Mouse (Mus musculus) MEL (cell line): Measurements from ENCODE around the gene Trpm3. TPM values are rescaled to one million over a fixed set of nuclear protein-coding genes. Genes with fewer than 3 reads are reported as not detected.

Source experiments
- DNase-seq: peaks from one replicate; pipeline ENCODE4 v3.0.0; 2011; ENCODE audit warnings: low read depth, low spot score
- H3K27ac ChIP-seq: 2 replicates; pipeline ENCODE4 v1.5.1; 2012; ENCODE audit warnings: low read depth, mild to moderate bottlenecking, control low read depth, low read length, moderate library complexity; ENCODE audit not compliant: control insufficient read depth
- H3K27me3 ChIP-seq, 2 experiments: fragments of 150-350 bp in 1 of 2; sonication (generic) in 1 of 2; 2 replicates each; pipeline ENCODE4 v1.6.1; 2012; ENCODE audit warnings: low read length in 2 of 2, mild to moderate bottlenecking in 2 of 2, improper control_type of control experiment in 1 of 2, moderate library complexity in 1 of 2; ENCODE audit not compliant: insufficient read depth in 2 of 2, control insufficient read depth in 1 of 2
- H3K36me3 ChIP-seq, 2 experiments: 2 replicates each; pipeline ENCODE4 v1.6.1; 2012 to 2014; ENCODE audit warnings: low read length in 2 of 2, improper control_type of control experiment in 1 of 2, inconsistent platforms in 1 of 2, mild to moderate bottlenecking in 1 of 2; ENCODE audit not compliant: insufficient read depth in 2 of 2, control insufficient read depth in 1 of 2
- H3K4me1 ChIP-seq, 2 experiments: fragments of 150-350 bp in 1 of 2; sonication (generic) in 1 of 2; 2 replicates each; pipeline ENCODE4 v1.6.1; 2012; ENCODE audit warnings: low read length in 2 of 2, improper control_type of control experiment in 1 of 2, mild to moderate bottlenecking in 1 of 2; ENCODE audit not compliant: insufficient read depth in 2 of 2, control insufficient read depth in 1 of 2
- H3K4me3 ChIP-seq, 2 experiments: fragments of 150-350 bp in 1 of 2; sonication (generic) in 1 of 2; 2 replicates each; pipeline ENCODE4 v1.5.1; 2012; ENCODE audit warnings: low read depth in 2 of 2, low read length in 2 of 2, mild to moderate bottlenecking in 2 of 2, moderate library complexity in 2 of 2, control low read depth in 1 of 2, improper control_type of control experiment in 1 of 2; ENCODE audit not compliant: control insufficient read depth in 1 of 2, insufficient read depth in 1 of 2
- H3K79me2 ChIP-seq: 2 replicates; pipeline ENCODE4 v1.6.1; 2012; ENCODE audit warnings: mild to moderate bottlenecking, low read length, moderate library complexity; ENCODE audit not compliant: control insufficient read depth, poor library complexity, insufficient read depth
- H3K9ac ChIP-seq: 2 replicates; pipeline ENCODE4 v1.6.1; 2012; ENCODE audit warnings: low read depth, mild to moderate bottlenecking, control low read depth, low read length, moderate library complexity; ENCODE audit not compliant: control insufficient read depth, poor library complexity, severe bottlenecking
- H3K9me3 ChIP-seq: fragments of 150-350 bp; sonication (generic); replicated peaks from 2 replicates; pipeline ENCODE4 v1.6.1; 2012; ENCODE audit warnings: mild to moderate bottlenecking, low read length, improper control_type of control experiment, moderate library complexity; ENCODE audit not compliant: insufficient read depth
- CHD1 ChIP-seq: IDR thresholded peaks from 2 replicates; pipeline ENCODE4 v1.6.1; 2012; ENCODE audit warnings: low read depth, mild to moderate bottlenecking, inconsistent platforms, low read length, improper control_type of control experiment
- CTCF ChIP-seq, 3 experiments: IDR thresholded peaks in 2 of 3; conservative IDR thresholded peaks in 1 of 3; 2 replicates each; pipeline ENCODE4 v1.5.1; 2011 to 2012; ENCODE audit warnings: low read length in 3 of 3, low read depth in 2 of 3, mild to moderate bottlenecking in 2 of 3, improper control_type of control experiment in 1 of 3, inconsistent platforms in 1 of 3, mixed read lengths in 1 of 3, moderate library complexity in 1 of 3; ENCODE audit not compliant: control insufficient read depth in 1 of 3, insufficient read depth in 1 of 3, poor library complexity in 1 of 3, severe bottlenecking in 1 of 3
- ETS1 ChIP-seq: IDR thresholded peaks from 2 replicates; pipeline ENCODE4 v1.6.1; 2012; ENCODE audit warnings: low read depth, mild to moderate bottlenecking, inconsistent platforms, low read length, improper control_type of control experiment, moderate library complexity
- GATA1 ChIP-seq: IDR thresholded peaks from 2 replicates; pipeline ENCODE4 v1.6.1; 2011; ENCODE audit warnings: low read depth, low read length, improper control_type of control experiment
- MAFK ChIP-seq: IDR thresholded peaks from 2 replicates; pipeline ENCODE4 v1.6.1; 2011; ENCODE audit warnings: low read depth, mild to moderate bottlenecking, low read length, improper control_type of control experiment, borderline replicate concordance
- MEF2A ChIP-seq: IDR thresholded peaks from 2 replicates; pipeline ENCODE4 v1.6.1; 2014; ENCODE audit warnings: low read depth, mild to moderate bottlenecking, inconsistent platforms, low read length, improper control_type of control experiment; ENCODE audit not compliant: poor library complexity, insufficient replicate concordance, severe bottlenecking; ENCODE audit errors: extremely low read depth
- MXI1 ChIP-seq: IDR thresholded peaks from 2 replicates; pipeline ENCODE4 v1.6.1; 2011; ENCODE audit warnings: mild to moderate bottlenecking, low read depth, low read length, improper control_type of control experiment
- MYB ChIP-seq: IDR thresholded peaks from 2 replicates; pipeline ENCODE4 v1.6.1; 2011; ENCODE audit warnings: mild to moderate bottlenecking, low read depth, low read length, improper control_type of control experiment
- POLR2AphosphoS2 ChIP-seq: IDR thresholded peaks from 2 replicates; pipeline ENCODE4 v1.6.1; 2011; ENCODE audit warnings: low read length, improper control_type of control experiment
- RAD21 ChIP-seq: IDR thresholded peaks from 2 replicates; pipeline ENCODE4 v1.6.1; 2011; ENCODE audit warnings: mild to moderate bottlenecking, low read depth, low read length, improper control_type of control experiment
- RCOR1 ChIP-seq: IDR thresholded peaks from 2 replicates; pipeline ENCODE4 v1.6.1; 2012; ENCODE audit warnings: low read depth, mild to moderate bottlenecking, inconsistent platforms, low read length, improper control_type of control experiment
- SIN3A ChIP-seq: IDR thresholded peaks from 2 replicates; pipeline ENCODE4 v1.6.1; 2012; ENCODE audit warnings: low read length, improper control_type of control experiment, inconsistent platforms
- TAL1 ChIP-seq: IDR thresholded peaks from 2 replicates; pipeline ENCODE4 v1.6.1; 2012; ENCODE audit warnings: mild to moderate bottlenecking, inconsistent platforms, low read length, moderate library complexity, mixed read lengths
- TBP ChIP-seq: IDR thresholded peaks from 2 replicates; pipeline ENCODE4 v1.8.0; 2011; ENCODE audit warnings: low read depth, low read length, improper control_type of control experiment
- USF2 ChIP-seq, 2 experiments: IDR thresholded peaks; 2 replicates each; pipeline ENCODE4 v1.6.1; 2011 to 2012; ENCODE audit warnings: improper control_type of control experiment in 2 of 2, low read length in 2 of 2, borderline replicate concordance in 1 of 2, inconsistent platforms in 1 of 2, low read depth in 1 of 2, mild to moderate bottlenecking in 1 of 2; ENCODE audit not compliant: insufficient read depth in 1 of 2
- ZC3H11A ChIP-seq: IDR thresholded peaks from 2 replicates; pipeline ENCODE4 v1.6.1; 2012; ENCODE audit warnings: low read depth, mild to moderate bottlenecking, inconsistent platforms, low read length, improper control_type of control experiment
- ZNF384 ChIP-seq: IDR thresholded peaks from 2 replicates; pipeline ENCODE4 v1.6.1; 2012; ENCODE audit warnings: low read depth, mild to moderate bottlenecking, inconsistent platforms, low read length, improper control_type of control experiment
- polyA plus RNA-seq, 2 experiments: library from polyadenylated mRNA; stranded (reverse) in 1 of 2; unstranded in 1 of 2; fragments of >175 nt in 1 of 2; fragments of >200 nt in 1 of 2; gene quantifications; 2 replicates each; pipeline versions ENCODE4 v1.2.1 to v1.2.4; 2012; ENCODE audit warnings: low replicate concordance in 2 of 2, low read depth in 1 of 2; ENCODE audit not compliant: insufficient read length in 2 of 2, insufficient read depth in 1 of 2, missing spikeins in 1 of 2
- total RNA-seq: library from RNA; depleted of rRNA; stranded (reverse); fragments of 300-350 nt; gene quantifications from 2 replicates; pipeline ENCODE4 v1.2.3, GENCODE M21; 2012

Gene Trpm3
- total and polyA plus RNA-seq, 3 experiments = not detected

DNA sequence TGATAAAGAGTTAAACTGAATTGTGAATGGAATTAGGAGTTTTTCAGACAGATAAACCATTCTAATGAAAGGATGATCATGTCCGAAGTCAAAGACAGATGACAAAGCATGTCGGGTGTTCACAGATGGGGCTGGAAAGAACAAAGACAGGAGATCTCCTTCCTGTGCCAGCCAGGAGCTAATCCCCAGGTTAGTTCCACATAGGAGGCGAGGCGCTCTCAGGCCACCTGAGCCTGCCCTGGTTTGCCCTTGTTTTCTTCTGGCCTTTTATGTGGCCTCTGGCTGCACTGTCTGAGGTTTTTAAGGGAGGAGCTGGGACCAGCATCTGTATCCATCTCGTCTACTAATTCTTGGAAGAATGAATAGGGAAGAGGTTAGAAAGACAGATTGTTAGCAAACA is 801.0 kb downstream of the Trpm3 start:
- no peak for DNase-seq
- Histone ChIP-seq H3K9ac (no peak overlapping the region), H3K79me2 (no peaks in the 10 kb centered on the region), H3K36me3 (no peaks in the 10 kb centered on the region), H3K27ac (no peak overlapping the region), H3K4me1 (no peaks in the 10 kb centered on the region), H3K4me3 (no peak overlapping the region), H3K9me3 (no peaks in the 10 kb centered on the region), H3K27me3 (no peaks in the 10 kb centered on the region)
- no peak for TF ChIP-seq RCOR1
- no peak for TF ChIP-seq ZC3H11A
- TF ChIP-seq MEF2A = no peak
- TF ChIP-seq TBP = no peak
- no peak for TF ChIP-seq MAFK
- TF ChIP-seq GATA1 = no peak
- TF ChIP-seq MXI1 = no peak
- no peak for TF ChIP-seq USF2 (IDR thresholded peaks at IDR 0.05; ENCODE audit: borderline replicate concordance in 1 of 2, insufficient read depth in 1 of 2, low read depth in 1 of 2, low read length in 2 of 2)
- TF ChIP-seq ETS1 = no peak
- no peak for TF ChIP-seq TAL1
- no peak for TF ChIP-seq CHD1
- TF ChIP-seq SIN3A = no peak
- TF ChIP-seq POLR2AphosphoS2 = no peak
- TF ChIP-seq ZNF384 = no peak

DNA sequence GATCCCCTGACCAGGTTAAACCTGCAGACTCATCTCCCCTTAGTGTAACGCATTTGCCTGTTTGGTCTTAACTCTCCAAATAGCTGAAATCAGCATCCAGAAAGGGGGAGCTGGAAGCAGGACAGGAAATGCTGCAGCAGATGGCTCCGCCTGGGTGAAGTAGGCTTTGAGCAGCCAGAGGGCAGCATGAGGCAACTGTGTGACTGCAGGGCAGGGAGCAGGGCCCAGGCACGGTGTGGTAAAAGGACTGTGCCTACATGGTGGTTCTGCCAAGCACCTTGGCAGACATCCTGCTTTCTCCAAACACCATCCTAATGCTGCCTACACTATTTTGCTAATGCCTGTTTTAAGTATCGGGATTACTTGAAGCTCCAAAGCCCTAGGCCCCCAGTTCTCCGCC is 801.6 kb downstream of the Trpm3 start:
- DNase-seq = no peak
- no peaks in the 10 kb centered on the region for H3K36me3 ChIP-seq
- H3K79me2 ChIP-seq = no peaks in the 10 kb centered on the region
- H3K9ac ChIP-seq = no peak overlapping the region
- H3K27me3 ChIP-seq = no peaks in the 10 kb centered on the region
- no peaks in the 10 kb centered on the region for H3K9me3 ChIP-seq
- H3K4me1 ChIP-seq = no peaks in the 10 kb centered on the region
- no peak overlapping the region for H3K4me3 ChIP-seq
- no peak overlapping the region for H3K27ac ChIP-seq
- no peak for TF ChIP-seq CTCF (IDR thresholded peaks at IDR 0.05 in 2 of 3, conservative IDR thresholded peaks at IDR 0.05 in 1 of 3; ENCODE audit: control insufficient read depth in 1 of 3, insufficient read depth in 1 of 3, low read depth in 2 of 3, low read length in 3 of 3, poor library complexity in 1 of 3, severe bottlenecking in 1 of 3)
- no peak for TF ChIP-seq ZC3H11A
- TF ChIP-seq RAD21 = no peak
- TF ChIP-seq MYB = no peak
- TF ChIP-seq, all 39 proteins: peak for 0
